Mouse (Mus musculus) kidney, adult 18-20 months (tissue): Measurements from ENCODE around the gene Hivep3.

Experiments
- DNase-seq: peaks from one replicate; pipeline ENCODE4 v3.0.0; 2021

Hivep3 gene

DNA sequence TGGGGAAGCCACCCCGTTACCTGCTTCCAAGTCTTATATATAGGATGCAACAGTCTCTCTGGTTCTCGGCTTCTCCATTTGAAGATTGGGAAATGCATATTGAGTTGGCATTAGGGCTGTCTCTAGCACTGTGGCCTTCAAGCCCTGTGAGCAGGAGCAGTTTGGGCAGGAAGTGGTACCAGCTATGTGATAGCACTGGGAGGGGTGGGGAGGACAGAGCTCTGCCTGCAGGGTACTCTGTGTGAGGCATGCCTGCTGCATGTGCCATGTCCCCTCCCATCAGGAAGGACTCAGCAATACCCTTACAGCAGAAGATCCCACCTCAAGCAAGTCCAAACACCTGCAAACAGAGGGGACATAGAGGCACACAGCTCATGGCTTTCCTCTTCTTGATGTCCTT lies 142.0 kb downstream of the Hivep3 start:
- DNase-seq: no peak

DNA sequence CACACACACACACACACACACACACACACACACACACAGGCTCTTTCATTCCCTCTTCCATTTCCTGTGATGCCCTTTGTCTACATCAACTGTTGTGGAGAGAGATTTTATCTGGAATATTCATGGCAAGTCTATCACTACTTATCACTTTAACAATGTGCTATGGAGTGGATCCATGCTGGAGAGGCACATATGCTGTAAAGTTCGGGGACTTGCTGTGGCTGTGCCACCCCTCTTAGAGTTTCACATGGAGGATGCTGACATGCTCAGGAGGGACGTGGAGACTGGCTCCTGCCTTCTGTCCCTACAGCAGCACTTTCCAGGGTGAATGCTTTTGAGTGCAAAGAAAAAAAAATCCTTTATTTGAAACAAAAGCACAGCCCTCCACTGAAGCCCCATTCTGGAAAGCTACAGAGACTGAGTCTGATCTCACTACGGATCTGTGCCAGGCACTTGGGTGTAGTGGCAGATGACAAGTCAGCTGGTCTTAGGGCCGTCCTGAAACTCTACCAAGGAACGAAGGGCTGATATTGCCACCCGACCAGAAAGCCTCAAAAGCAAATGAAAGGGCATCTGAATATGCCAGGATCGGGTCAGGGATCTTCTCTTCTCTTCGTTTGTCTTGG lies 143.1 kb downstream of the Hivep3 start:
- no peak for DNase-seq

DNA sequence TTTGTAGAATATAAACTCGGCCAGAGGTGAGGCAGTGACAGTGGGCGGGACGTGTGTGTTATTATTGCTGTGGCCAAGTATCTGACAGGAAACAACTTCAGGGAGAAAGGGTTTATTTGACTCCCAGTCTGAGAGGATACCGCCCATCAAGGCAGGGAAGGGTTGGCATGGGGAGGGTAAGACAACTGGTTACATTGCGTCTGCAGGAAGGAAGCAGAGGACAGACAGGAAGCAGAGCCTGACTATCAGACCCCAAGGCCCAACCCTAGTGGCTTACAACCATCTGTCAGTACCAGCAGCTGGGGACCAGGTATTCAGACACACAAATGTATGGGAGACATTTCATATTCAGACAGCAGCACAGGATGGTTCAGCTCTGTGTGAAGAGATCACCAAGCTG lies 144.6 kb downstream of the Hivep3 start:
- DNase-seq: no peak

DNA sequence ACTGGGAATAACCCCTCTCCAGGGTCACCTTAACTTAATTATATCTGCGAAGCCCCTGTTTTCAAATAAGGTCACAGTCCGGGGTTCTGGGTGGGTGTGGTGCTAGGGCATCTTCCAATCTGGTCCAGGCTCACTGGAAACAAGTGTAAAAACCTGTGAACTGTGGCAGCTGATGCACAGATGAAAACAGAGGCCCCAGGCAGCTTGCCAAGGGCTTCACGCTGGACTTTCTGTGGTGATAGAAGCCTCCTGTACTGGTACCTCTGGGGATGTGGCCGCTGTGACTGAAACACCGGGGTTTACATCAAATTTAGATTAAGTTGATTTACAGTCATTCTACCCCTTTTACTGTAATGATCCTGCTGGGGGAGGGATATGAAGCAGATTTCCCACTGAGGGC lies 146.1 kb downstream of the Hivep3 start:
- DNase-seq: no peak

DNA sequence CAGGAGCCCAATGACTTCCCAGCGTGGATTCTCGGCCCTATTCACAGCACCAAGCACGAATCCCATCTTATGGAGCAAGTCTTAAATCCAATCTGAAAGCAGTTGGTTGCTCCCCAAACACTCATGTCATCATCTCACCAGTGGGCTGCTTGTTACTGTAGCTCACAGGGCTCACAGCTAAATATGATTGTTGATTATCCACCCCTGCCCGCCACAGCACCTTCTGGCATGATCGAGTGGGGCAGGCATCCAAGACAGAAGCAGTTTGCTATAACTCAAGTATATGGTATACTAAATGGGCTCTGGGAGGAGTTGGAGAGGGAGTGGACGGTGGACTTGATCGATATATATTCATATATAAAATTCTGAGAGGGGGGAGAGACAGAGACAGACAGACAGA lies 146.7 kb downstream of the Hivep3 start:
- no peak for DNase-seq

DNA sequence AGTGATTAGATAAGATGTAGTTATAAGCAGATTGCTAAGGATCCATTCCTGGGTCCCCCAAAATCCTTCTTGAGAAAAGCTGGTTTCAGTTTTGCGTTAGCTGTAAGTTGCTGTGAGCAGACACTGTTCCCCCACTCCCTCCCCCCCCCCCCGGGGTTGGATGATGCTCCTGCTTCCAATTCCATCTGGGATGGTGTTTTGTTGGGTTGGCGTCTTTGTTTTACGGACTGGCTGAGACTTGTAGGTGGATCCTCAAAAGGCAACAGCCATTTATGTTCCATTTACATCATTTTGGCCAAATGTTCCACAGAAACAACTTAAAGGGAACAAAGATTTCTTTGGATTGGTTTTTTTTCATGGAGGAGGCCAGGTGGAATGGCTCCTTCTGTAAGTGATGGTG lies 147.7 kb downstream of the Hivep3 start:
- DNase-seq: no peak

DNA sequence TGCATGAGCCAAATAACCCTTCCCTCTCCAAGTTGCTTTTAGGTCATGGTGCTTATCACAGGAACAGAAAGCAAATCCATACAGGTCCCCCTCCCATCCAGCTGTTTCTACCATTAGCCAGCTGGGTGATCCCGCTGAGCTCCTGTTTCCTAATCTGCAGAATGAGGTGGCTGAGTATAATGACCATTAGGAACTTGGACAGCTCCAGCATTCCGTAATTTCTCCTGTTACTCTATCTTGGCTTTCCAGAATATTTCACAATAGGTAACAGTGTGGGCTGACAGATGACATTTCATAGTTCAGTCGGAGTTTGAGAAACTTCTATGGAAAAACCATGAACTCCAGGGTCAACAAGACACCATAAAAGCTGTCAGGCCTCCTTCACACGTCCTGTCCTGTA lies 148.8 kb downstream of the Hivep3 start:
- DNase-seq: no peak

DNA sequence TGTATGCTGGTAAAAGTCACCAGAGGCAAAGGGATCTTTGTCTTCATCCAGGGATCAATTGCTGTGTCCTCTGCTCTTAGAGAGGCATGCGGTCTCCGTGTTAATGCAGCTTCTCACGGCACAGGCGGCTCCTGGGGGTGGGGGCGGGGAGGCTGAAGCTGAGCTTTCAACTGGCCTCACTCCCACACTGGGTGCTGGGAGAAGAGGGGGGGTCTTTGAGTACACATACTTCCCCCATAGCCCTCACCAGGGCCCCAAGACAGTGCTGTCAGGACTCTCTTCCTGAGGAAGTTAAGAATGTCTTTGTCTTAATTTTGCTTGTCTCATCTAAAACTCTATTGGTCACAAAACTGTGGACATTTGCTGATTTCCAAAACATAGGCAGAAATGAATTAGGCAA lies 149.2 kb downstream of the Hivep3 start:
- DNase-seq: no peak

DNA sequence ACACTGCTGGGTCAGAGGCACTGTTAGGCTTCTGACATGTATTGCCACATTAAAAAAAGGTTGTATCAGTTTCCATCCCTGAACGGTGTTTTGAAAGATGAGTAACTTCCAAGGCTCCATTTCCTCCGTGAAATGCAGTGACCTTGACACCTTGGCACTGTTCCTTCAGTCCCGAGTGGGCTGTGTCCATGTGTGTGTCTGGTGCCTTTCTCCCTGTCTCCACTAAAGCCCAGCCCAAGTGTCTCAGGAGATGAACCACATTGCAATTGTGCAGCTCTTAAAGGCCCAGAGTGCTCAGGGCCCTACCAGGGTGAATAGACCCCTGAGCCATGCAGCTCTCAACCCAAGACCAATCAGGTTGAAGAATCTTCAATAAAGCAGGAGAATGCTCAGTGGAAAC lies 153.0 kb downstream of the Hivep3 start:
- no peak for DNase-seq

DNA sequence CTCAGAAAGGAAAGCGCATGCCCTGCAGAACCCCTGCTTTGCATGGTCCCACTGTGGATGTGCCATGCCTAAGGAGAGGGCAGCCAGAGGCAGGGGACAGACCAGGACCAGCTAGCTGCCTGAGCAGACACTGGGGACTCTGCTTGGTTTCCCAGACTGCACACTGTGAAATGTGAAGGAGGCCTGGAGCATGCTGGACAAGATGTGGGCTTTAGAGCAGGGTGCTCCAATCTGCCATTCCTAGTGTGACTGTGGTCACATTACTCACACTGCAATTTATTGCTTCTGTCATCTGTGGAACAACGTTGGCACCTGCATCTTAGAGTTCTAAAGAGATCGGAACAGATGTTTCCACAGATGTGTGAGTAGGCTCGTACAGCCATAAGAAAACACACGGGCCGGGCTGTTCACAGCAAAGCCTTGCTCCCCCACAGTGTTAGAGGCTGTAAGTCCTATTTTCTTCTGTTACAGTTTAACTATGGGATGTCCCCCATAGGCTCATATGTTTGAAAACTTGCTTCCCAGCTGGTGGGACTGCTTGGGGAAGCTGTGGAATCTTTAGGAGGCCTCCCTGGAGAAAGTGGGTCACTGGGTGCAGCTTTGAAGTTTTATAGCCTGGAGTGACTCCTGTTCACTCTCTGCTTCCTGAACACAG lies 154.1 kb downstream of the Hivep3 start:
- DNase-seq: no peak

DNA sequence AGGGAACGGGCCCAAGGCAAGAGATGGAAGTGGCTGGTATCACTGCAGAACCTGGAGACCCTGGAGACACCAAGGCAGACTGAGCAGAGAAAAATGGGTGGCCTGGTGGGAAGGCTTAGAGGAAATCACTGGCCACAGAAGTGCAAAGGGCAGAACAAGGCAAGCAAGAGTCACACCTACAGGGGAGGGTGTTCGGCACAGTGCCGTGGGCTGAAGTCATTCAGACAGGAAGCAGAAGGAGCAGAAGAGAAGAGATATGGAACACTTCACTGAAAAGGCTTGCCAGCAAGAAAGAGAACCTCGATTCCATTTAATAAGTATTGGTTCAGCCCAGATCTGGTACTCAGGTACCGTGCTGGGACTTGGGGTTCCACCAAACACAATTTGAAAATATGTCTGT lies 156.2 kb downstream of the Hivep3 start:
- DNase-seq: no peak

DNA sequence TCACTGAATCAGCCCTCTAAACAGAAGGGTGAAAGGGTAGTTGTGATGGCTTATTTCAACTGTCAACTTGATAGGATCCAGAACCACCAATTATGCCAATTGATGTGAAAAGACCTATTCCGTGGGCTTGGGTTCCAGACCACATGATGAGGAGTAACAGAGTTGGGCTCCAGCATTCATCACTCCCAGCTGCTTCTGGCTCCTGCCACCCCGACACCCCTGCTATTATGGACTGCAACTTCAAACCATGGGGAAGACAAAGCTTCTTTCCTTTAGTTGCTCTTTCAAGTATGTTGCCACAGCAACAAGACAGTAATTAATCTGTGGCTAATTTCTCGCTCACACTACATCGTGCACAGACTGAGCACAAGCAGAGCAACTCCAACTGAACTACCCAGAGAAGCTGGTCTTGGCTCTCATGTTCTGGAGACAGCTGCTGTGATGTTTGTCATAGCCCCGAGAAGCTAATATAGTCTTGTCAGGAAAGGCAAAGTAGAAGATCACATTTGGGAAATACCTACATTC lies 159.7 kb downstream of the Hivep3 start:
- no peak for DNase-seq

DNA sequence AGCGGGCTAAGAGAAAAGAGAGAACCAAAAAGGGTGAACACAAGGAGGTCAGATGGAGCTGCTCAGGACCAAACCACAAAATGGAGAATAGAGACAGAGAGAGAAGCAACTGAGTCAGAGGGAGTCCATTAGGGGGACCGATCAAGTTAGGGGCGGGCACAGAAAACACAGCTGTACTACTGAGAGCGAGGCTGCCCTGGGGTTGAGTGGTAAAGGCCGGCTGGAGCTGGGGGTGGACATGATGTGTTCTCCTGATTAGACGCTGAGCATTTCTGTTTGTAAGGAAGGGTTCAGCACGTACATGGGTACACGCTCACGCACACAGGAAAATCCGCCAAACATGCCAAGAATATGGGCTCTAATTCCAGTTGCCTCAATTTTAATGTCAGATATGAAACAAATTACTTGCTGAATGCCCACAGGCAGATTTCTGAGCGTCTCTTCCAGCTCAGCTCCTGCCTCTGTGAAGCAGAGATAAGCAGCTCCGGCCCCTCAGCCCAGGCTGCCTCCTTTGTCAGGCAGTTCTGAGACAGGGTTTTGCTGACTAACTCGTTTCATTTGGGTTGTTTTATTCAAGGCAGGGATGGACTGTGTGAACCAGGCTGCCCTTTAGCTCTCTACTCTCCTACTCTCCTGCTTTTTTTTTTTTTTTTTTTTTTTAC lies 161.3 kb downstream of the Hivep3 start:
- DNase-seq: no peak

DNA sequence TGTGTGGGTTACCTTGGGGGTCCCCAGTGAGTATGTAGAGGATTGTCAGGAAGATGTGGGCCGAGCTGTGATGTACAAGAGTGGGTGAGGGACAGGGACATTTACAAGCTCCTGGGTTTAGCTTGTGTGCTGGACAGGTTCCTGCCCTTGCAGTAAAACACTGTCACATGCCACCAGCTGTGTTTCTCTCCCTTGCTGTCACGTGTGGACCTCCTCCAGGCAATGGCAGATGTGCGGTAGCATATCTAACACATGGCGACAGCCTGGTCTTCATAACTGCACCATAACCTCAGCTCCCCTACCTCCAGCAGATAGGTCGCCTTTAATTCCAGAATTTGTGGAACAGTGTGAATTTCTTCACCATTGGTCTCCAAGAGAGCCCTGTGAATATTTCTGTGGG lies 161.9 kb downstream of the Hivep3 start:
- no peak for DNase-seq

DNA sequence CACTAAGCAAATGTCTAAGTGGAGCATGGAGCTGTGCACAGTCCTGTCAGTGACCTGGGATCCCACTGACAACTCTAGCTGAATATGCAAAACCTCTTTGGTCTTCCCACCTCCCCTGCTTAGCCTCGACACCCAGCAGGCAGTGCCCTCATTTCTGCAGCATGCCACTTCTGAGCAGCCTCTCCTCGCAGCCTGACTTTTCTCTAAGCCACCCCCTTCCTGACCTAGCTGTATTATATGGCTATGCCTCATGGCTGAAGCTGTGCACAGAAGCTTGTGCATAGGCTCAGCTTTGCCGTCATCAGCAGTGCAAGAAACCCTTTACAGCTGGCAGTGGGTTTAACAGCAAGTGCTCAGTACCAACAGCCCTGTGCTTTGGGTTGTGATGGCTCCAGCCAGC lies 163.0 kb downstream of the Hivep3 start:
- DNase-seq: no peak

DNA sequence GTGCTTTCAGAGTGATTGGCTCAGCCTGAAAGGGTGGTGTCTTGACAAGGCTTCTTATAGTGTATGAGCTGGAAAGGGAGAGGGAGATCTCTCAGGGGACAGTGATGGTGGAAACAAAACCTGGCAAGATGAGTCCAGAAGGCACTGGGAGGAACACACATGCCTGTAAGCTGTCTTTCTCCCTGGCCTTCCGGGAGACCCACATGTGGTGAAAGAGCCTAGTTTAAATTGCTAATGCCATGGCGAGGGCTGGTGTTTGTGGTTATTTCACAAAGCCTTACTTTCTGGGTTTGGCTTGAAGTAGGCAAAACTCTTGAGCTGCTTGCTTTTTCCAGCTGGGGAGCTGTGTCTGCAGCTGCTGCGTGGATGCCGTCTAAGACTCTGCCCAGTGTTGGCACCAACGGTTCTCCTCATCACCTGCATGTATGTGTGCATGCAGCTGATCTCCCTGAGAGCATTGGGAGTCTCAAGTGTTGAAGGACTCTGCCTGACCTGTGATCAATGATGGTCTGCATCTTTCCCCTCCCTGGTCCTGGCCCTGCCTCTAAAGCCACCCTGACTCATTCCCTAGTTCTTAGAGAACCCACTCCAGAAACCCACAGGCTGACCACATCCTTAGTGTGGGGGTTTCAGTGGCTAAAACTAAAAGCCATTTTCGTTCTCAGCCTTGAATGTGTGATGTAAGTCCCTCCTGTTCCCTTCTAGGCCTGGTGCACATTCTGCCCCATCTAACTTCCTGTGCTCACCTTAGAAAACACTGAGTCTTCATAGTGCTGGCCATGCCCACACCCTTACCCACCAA lies 163.7 kb downstream of the Hivep3 start:
- no peak for DNase-seq

DNA sequence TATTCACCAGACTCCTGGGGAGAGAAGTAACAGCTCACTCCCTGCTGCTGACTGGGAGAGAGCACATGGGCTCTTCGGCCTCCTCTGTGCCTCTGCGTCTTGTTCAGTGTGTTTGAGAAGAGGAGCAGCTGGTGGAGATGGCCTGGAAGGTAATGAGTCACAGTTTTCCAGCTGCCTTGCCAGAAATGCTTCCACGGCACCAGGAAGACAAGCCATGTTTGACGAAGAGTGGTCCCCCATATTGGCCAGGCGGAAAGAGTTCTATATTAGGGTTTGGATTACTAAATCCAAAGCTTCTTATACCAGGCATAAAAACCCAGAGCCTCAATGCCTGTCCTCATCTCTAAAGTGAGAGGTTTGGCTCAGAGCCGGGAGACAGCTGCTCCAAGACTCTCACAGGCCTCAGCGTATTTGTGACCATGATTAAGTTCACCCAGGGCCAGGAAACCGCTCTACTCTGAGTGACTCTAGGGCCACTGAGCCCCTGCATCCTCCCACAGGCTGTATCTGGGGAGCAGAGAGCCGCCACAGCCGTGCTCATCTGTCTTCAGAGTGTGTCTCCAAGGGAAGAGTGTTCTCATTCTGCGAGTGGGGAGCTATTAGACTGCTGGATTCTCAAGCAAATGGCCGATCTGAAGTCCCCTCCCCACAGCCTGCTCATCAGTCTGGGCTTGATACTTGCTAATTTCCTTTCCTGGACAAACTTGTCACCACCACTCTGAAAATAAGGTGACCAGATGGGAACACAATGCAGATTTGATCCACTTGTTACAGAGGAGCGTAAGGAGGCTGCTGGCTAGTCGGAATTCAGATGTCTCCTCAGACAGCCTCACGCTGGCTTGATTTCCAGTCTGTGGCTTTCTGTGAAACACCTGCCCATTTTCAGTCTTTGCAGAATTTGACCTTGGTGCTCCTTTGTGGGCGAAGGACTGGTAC lies 168.2 kb downstream of the Hivep3 start:
- DNase-seq: no peak

DNA sequence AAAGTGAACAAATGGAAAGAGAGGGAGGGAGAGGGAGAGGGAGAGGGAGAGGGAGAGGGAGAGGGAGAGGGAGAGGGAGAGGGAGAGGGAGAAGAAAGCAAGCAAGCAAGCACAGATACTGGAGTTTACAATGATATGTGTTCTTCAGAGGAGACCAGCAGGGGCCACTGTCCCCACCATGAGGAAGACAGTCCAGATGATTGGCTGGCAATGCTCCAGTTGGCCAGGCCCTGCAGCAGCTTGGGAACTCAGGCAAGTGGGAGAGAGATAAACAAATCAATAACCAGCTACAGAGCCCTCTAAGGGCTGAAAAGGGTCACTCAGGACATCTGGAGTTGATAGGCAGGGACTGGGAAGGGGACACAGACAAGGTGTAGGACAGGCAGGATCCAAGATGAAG lies 169.7 kb downstream of the Hivep3 start:
- DNase-seq: no peak

DNA sequence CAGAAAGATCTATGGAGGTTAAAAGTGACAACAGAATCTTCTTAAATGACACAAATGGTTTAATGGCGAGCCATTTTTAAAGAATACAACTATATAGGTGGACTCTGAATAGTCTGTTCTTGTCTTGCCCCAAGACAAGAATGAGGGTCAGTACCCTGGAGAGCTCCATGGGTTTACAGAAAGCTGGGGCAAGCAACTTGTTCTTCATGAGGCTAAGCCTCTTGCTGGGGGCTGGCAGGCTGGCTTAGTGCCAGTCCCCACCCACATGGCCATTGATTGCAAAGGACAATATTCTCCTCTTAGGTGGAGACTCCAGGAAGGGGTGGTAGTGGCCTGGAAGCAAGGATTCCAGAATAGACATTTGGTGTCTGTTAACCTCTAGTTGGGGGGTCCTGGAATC lies 170.2 kb downstream of the Hivep3 start:
- DNase-seq: no peak

DNA sequence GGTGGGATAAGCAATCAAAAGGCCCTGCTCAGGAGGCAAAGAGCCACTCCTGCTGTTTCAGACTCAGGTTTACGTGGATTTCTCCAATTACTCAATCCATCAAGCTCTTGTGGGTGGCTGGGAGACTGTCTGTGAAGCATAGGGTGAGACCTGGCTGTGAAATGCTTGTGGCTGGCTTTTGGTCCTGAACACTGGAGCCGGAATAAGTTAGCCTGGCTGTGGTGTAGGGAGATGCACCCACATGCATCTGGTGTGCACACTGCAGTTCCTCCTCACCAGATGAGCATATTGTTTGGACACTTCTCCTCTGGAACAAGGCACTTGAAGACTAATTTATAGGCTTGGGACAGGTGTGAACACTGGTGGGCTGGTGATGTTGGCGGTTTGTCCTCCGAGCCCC lies 170.7 kb downstream of the Hivep3 start:
- DNase-seq: no peak

DNA sequence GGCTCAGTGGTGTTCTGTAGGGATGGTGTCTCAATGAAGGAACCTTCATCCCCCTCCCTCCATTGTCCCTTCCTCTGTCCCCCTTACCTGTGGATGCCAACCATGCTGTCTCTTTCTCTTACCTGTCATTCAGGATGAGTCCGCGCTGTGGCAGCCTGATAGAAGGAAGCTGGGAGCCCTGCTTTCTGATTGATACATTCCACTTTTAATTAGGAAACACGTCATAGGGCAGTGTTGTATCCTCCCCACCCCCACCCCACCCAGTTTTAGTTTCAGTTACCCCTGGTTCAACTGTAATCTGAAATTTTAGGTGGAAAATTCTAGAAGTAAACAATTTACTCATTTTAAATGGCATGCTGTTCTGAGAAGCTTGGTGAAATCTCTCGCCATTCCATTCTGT lies 173.5 kb downstream of the Hivep3 start:
- DNase-seq: no peak
